Mouse (Mus musculus) T-helper 1 cell (primary cell): ENCODE measurements around the gene Tex52.
"Not testable (repeated sequence)": the region's sequence is repeated elsewhere in the genome, so short reads cannot be mapped to it uniquely, and the experiment has no call there.

ENCODE experiments used
- in situ Hi-C: fragments of 300-600 bp; cut with MboI, MseI; formaldehyde crosslinking; loops from one replicate; pipeline ENCODE4 v1.15.1; 2025; ENCODE audit warnings: high pct_unique_total_duplicates

Tex52 gene

GRCm38 (mm10) chr6:128379636-128380035 lies 4.4 kb downstream of the Tex52 start:
- in situ Hi-C loops = loop anchor here (10.0 kb wide), 1 partner anchor 1105 kb away; no protein-coding TSS in a partner anchor

DNA sequence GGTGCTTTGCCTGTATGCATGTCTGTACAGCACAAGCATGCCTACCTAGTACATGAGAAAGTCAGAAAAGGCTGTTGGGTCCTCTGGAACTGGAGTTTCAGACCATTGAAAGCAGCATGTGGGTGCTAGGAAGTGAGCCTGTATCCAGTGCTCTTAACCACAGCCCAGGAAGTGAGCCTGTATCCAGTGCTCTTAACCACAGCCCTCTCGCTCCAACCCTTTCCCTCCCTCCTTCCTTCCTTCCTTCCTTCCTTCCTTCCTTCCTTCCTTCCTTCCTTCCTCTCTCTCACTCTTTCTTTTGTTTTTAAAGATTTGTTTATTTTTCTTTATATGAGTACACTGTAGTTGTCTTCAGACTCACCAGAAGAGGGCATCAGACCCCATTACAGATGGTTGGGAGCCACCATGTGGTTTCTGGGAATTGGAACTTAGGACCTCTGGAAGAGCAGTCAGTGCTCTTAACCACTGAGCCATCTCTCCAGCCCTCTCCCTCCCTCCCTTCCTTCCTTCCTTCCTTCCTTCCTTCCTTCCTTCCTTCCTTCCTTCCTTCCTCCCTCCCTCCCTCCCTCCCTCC lies 5.4 kb downstream of the Tex52 start:
- in situ Hi-C loops = not testable (repeated sequence)

- in situ Hi-C loops = no loop called here
Measured at GRCm38 (mm10) chr6:128381254-128381653, 6.0 kb downstream of the Tex52 start.

DNA sequence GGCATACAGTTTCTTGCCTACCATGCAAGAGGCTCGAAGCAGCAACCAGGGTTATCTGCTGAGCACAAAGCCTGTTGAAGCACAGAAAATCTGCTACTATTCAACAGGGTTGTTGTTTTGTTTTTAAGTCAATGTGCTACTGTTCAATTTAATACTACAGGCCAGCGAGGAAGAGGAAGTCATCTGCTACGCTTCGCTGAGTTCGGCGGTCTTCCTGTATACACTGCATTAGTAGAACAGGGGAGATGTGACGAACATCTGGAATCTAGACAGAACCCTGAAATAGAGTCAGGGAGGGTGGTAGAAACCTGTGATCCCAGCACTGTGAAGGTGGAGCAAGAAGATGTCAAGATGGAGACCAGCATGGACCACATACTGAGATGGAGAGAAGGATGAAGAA lies 8.5 kb downstream of the Tex52 start:
- in situ Hi-C loops = no loop called here

- in situ Hi-C loops = no loop called here
Measured at GRCm38 (mm10) chr6:128385026-128385425, 9.8 kb downstream of the Tex52 start.

GRCm38 (mm10) chr6:128389185-128389584 lies 13.9 kb downstream of the Tex52 start:
- in situ Hi-C loops = no loop called here

DNA sequence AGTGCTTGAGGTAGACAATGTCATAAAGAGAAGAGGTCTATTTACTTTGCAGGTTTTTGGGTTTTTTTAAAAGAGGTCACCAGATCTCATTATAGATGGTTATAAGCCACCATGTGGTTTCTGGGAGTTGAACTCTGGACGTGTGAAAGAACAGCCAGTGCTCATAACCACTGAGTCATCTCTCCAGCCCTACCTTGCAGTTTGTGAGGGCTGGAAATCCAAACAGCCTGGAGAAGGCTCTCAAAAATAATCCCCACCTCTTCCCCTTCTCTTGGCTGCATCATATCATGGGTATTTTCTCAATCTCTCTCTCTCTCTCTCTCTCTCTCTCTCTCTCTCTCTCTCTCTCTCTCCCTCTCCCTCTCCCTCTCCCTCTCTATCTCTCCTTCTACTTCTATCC lies 15.4 kb downstream of the Tex52 start:
- in situ Hi-C loops = no loop called here

- in situ Hi-C loops = no loop called here
Measured at GRCm38 (mm10) chr6:128397574-128398261, 22.5 kb downstream of the Tex52 start.

- in situ Hi-C loops = no loop called here
Measured at GRCm38 (mm10) chr6:128398996-128399395, 23.7 kb downstream of the Tex52 start, which contains the start of gene Nrip2. Gene Nrip2, plus strand, starts transcription at chr6:128399296.

- in situ Hi-C loops = no loop called here
Measured at GRCm38 (mm10) chr6:128399421-128400185, 24.3 kb downstream of the Tex52 start.

DNA sequence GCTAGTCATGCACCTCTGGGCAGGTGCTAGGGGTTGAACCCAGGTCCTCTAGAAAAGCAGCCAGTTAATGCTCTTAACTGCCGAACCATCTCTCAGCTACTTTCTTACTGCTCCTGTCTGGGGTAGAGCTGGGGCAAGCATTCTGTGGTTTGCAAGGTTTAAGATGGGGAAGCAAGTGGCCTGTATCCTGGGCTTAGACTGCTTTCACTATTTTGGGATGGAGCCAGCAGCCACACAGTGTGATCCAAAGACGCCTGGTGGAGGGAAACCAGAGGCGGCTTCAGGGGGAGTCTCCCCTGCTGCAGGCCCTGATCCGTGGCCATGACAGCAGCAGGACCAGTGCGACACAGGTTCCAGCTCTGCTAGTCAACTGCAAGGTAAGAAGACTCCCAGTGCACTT lies 29.5 kb downstream of the Tex52 start:
- in situ Hi-C loops = loop anchor here (5.0 kb wide), 1 partner anchor 77 kb away; no protein-coding TSS in a partner anchor

- in situ Hi-C loops = loop anchor here (5.0 kb wide), 1 partner anchor 81 kb away; no protein-coding TSS in a partner anchor
Measured at GRCm38 (mm10) chr6:128408544-128409125, 33.4 kb downstream of the Tex52 start.

- in situ Hi-C loops = no loop called here
Measured at GRCm38 (mm10) chr6:128410305-128410704, 35.0 kb downstream of the Tex52 start.

DNA sequence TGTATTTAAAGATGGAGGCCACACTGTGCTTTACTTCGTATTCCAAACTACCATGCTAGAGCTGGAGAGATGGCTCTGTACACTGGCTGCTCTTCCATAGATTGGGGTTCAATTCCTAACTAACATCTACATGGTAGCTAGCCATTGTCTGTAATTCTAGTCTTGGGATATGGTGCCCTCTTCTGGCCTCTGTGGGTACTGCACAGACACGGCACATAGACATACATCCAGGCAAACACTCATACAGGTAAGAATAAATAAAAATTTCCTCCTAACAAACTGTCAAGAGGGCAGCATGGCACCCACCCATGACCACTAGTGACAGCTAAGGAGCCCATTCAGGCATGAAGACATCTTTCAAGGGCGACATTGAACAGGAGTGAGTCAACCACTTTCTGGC lies 35.9 kb downstream of the Tex52 start:
- in situ Hi-C loops = no loop called here

DNA sequence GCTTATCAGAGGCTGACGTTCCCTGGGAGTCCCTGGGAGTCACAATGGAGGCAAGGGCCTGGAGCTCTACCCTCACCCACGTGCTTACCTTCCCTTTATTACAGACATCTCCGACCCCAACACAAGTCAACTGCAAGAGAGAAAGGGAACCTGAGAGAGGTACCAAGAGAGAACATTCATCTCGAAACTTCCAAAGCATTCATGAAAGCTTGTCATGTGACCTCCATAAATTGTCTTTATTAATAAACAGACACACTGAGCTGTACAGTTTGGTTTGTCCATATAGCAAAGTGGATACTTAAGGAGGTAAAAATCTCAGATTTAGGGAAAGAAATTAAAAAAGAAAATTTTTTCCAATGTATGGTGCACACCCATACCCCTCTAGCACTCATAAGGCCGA lies 40.9 kb downstream of the Tex52 start:
- in situ Hi-C loops = no loop called here

DNA sequence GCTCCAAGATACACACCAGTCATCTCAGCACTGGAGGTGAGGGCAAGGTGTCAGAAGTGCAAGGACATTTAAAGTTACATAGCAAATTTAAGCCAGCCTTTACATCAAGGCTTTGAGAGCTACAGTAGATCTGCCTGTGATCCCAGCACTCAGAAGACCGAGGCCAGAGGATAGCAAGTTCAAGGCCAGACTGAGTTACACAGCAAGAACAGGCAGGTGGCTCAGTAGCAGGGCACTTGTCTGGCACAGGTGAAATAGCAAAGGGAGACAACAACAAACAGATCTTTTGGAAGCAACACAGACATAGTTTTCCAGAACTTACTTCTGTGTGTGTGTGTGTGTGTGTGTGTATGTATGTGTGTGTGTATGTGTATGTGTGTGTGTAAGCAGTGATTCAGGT lies 42.8 kb downstream of the Tex52 start:
- in situ Hi-C loops = no loop called here

GRCm38 (mm10) chr6:128421036-128421435 lies 45.8 kb downstream of the Tex52 start:
- in situ Hi-C loops = no loop called here

GRCm38 (mm10) chr6:128421480-128421879 lies 46.2 kb downstream of the Tex52 start:
- in situ Hi-C loops = no loop called here

- in situ Hi-C loops = no loop called here
Measured at GRCm38 (mm10) chr6:128423496-128424268, 48.4 kb downstream of the Tex52 start.

DNA sequence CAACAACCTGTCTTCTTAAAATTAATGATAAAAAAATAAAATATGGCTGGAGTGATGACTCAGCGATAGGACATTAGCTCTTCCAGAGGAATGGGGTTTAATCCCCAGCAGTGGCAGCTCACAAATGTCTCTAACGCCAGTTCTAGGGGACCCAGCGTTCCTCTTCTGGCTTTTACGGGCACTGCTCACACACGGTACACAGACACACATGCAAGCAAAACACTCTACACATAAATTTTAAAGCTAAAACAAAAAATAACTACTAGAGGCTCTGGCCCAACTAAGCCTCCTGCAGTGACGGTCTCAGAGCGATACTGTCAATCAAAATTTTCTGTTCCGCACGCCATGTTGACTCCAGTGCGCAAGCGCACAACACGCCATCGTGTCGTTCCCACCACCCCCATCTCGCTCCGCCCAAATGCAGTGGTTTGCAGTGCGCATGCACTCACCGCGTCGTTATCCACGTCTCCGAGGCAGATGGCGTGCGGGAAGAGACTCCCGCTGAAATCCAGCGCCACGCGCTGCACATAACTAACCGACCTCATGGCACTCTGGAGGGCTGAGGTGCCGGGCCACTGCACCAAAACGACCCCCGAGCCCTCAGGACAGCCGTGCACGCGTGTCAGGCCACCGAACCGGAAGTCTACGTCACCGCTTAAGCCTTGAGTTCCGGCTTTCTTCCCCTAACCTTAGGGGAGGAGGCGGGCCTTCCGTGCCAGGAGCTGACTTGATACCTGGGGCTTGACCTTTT lies 49.2 kb downstream of the Tex52 start, which contains the start of gene Itfg2:
Gene Itfg2 (minus strand): TSS at position 663 of the 751 bp plus-strand sequence.
- in situ Hi-C loops = no loop called here

DNA sequence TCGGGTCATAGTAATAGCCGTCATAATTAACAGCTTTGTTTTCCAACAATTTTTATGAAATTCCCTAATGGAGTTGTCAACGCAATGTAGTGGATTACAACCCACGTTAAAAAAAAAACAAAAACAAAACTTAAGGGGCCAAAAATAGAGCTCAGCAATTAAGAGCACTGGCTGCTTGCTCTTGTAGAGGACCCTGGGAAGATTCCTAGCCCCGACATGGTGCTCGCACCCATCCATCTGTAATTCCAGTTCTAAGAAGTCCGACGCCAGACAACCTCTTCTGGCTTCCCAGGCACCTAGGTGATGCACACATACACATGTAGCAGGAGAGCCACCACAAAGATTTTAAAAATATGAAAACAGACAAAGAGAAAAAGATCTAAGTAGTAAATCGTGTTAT lies 49.8 kb downstream of the Tex52 start:
- in situ Hi-C loops = no loop called here
